Mouse (Mus musculus) midbrain, postnatal 0 days (tissue): ENCODE measurements at regions not wholly inside any gene's neighbourhood (a gene's known extent, or its start where the extent isn't known, plus 50 kb on each side); places are given as distances from the start of the nearest gene placed in this dataset.

Experiments used
- ATAC-seq: fragments of 200-750 bp; cut with Nextera tagmentation; 2 replicates; pipeline ENCODE4 v1.8.0; 2017; ENCODE audit warnings: moderate number of reproducible peaks, mild to moderate bottlenecking, moderate TSS enrichment, moderate library complexity; ENCODE audit not compliant: low FRiP score
- DNase-seq: peaks from one replicate; pipeline ENCODE4 v3.0.0-alpha.2; 2015; ENCODE audit warnings: low spot score
- H3K27ac ChIP-seq: fragments of 300-500 bp; sonication (generic); 2 replicates; pipeline ENCODE4 v1.5.1; 2014; ENCODE audit warnings: low read depth, mild to moderate bottlenecking, low read length, mixed read lengths
- H3K27me3 ChIP-seq: fragments of 300-500 bp; sonication (generic); 2 replicates; pipeline ENCODE4 v1.6.1; 2014; ENCODE audit warnings: low read length, control low read depth, mixed read lengths; ENCODE audit not compliant: insufficient read depth
- H3K36me3 ChIP-seq: fragments of 300-500 bp; sonication (generic); 2 replicates; pipeline ENCODE4 v1.6.1; 2014; ENCODE audit warnings: low read length, control low read depth, mixed read lengths; ENCODE audit not compliant: insufficient read depth
- H3K4me1 ChIP-seq: fragments of 300-500 bp; sonication (generic); 2 replicates; pipeline ENCODE4 v1.6.1; 2014; ENCODE audit warnings: mild to moderate bottlenecking, control low read depth, antibody characterized with exemption, low read length, mixed read lengths; ENCODE audit not compliant: insufficient read depth
- H3K4me2 ChIP-seq: fragments of 300-500 bp; sonication (generic); 2 replicates; pipeline ENCODE4 v1.6.1; 2014; ENCODE audit warnings: low read depth, mild to moderate bottlenecking, low read length, mixed read lengths; ENCODE audit not compliant: poor library complexity, severe bottlenecking
- H3K4me3 ChIP-seq: fragments of 300-500 bp; sonication (generic); 2 replicates; pipeline ENCODE4 v1.5.1; 2014; ENCODE audit warnings: low read depth, mild to moderate bottlenecking, low read length, moderate library complexity
- H3K9ac ChIP-seq: fragments of 300-500 bp; sonication (generic); replicated peaks from 2 replicates; pipeline ENCODE4 v1.6.1; 2014; ENCODE audit warnings: mild to moderate bottlenecking, low read length, moderate library complexity, mixed read lengths; ENCODE audit not compliant: poor library complexity, severe bottlenecking
- H3K9me3 ChIP-seq: fragments of 300-500 bp; sonication (generic); 2 replicates; pipeline ENCODE4 v1.6.1; 2016; ENCODE audit warnings: low read length, control low read depth
- CTCF ChIP-seq: IDR thresholded peaks from 2 replicates; pipeline ENCODE4 v1.5.1; 2016; ENCODE audit warnings: antibody characterized with exemption, mild to moderate bottlenecking
- WGBS: fragments of 180-500 bp; shearing (Covaris S2); extraction: QIAGEN DNeasy Blood & Tissue Kit; methylation state at CpG from one replicate; pipeline ENCODE4 v1.1.7; 2014; 5-methylcytosine and 5-hydroxymethylcytosine counted together

DNA sequence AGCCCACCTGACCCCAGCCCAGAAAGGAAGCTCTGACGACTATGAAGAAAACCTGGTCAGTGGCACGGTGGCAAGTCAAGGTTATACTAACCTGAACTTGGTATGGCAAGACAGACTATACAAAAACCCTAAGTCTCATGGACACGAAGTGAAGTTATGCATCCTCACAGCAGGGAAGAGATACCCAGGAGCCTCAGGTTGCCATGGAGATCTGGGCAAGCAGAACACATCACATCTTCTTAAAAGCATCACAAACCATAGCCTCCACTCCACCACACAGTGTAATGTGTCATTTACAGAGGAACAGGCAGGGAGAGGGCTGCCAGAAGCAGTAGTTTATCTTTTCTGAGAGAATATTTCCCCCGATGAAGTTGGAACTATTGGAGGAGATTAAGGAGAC is 146.5 kb downstream of the Slc39a8 start:
- TF ChIP-seq CTCF, result no peak
- Histone ChIP-seq H3K4me3 (no peak overlapping the region), H3K9ac (no peak overlapping the region), H3K27me3 (no peaks in the 10 kb centered on the region), H3K4me2 (no peak overlapping the region), H3K4me1 (0 out of 2 replicates have a peak, but pooled peaks cover 2% of the 10 kb centered on the region), H3K9me3 (no peaks in the 10 kb centered on the region), H3K27ac (no peak overlapping the region), H3K36me3 (no peaks in the 10 kb centered on the region)
- peak; percentile 9 for DNase-seq
- ATAC-seq, result peak; percentile 56; the same call in 1 of the 2 replicates
- 55% methylated on average over 4 of the region's 4 CpGs for WGBS

DNA sequence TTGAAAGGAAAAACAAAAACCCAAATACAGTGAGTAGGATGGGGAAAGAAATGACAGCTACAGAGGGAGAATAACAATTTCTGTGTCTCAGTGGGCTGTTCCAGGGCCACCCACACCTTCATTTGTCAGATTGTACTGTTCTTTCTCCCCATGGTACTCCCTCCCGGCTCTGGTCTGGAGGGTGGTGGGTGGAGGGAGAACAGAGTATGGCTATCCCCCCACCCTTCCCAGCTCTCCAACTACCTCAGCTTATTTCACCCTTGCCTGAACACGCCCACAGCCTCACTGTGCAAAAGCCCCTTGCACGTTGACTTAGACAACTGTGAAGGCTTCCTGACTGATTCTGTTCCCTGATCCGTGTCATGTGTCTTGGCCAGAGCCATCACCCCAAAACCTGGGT is 147.3 kb downstream of the Slc39a8 start:
- H3K36me3 ChIP-seq, result no peaks in the 10 kb centered on the region
- DNase-seq, result no peak
- H3K4me2 ChIP-seq, result no peak overlapping the region
- no peak overlapping the region for H3K9ac ChIP-seq
- no peak for TF ChIP-seq CTCF
- no peaks in the 10 kb centered on the region for H3K27me3 ChIP-seq
- H3K27ac ChIP-seq, result no peak overlapping the region
- WGBS, result 88% methylated on average over 4 of the region's 4 CpGs
- no peak overlapping the region for H3K4me3 ChIP-seq
- 0 out of 2 replicates have a peak, but pooled peaks cover 2% of the 10 kb centered on the region for H3K4me1 ChIP-seq
- no peak for ATAC-seq
- H3K9me3 ChIP-seq, result no peaks in the 10 kb centered on the region

DNA sequence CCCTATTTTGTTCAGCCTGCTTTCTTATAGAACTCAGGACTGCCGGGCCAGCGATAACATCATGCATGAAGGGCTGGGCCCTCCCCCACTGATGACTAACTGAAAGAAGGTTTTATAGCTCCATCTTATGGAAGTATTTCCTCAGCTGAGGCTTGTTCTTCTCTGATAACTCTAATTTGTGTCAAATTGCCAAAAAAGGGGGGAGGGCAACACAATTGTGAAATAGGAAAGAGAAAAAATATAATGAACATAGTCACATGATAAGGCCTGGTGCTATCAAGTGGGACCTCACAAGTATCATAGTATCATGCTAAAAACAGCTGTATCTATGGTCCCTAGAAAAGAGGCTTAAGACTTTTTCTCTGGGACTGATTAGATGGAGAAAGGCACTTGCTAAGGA is 148.2 kb downstream of the Slc39a8 start:
- Histone ChIP-seq H3K4me1 (0 out of 2 replicates have a peak, but pooled peaks cover 2% of the 10 kb centered on the region), H3K27me3 (no peaks in the 10 kb centered on the region), H3K9ac (no peak overlapping the region), H3K4me2 (no peak overlapping the region), H3K9me3 (no peaks in the 10 kb centered on the region), H3K4me3 (no peak overlapping the region), H3K36me3 (no peaks in the 10 kb centered on the region), H3K27ac (no peak overlapping the region)
- WGBS, result 83% methylated on average over 2 of the region's 2 CpGs
- no peak for DNase-seq
- no peak for TF ChIP-seq CTCF
- ATAC-seq, result no peak

- ATAC-seq (no peak), DNase-seq (no peak)
- Histone ChIP-seq H3K4me2 (no peak overlapping the region), H3K4me3 (no peak overlapping the region), H3K4me1 (0 out of 2 replicates have a peak, but pooled peaks cover 2% of the 10 kb centered on the region), H3K27me3 (no peaks in the 10 kb centered on the region), H3K27ac (no peak overlapping the region), H3K36me3 (no peaks in the 10 kb centered on the region), H3K9ac (no peak overlapping the region), H3K9me3 (no peaks in the 10 kb centered on the region)
- TF ChIP-seq CTCF, result no peak
- WGBS, result 73% methylated on average over 3 of the region's 3 CpGs
Measured at GRCm38 (mm10) chr3:135973842-135974241, 148.8 kb downstream of the Slc39a8 start.

DNA sequence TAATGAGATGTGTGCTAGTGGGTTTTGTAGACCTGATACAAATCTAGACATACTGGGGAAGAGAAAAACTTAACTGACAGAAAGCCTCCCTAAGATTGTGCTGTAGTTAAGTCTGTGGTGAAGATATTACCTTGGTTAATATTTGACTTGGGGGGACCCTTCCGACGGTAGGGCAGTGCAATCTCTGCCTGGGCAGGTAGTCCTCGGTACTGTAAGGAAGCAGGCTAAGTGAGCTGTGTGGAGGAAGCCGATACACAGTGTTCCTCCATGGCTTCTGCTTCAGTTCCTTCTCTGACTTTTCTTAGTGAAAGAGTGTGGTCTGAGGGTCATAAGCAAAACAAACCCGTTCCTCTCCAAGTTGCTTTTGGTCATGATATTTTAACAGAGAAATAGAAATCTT is 149.7 kb downstream of the Slc39a8 start:
- Histone ChIP-seq H3K27me3 (no peaks in the 10 kb centered on the region), H3K27ac (no peak overlapping the region), H3K9ac (no peak overlapping the region), H3K4me3 (no peak overlapping the region), H3K4me1 (0 out of 2 replicates have a peak, but pooled peaks cover 2% of the 10 kb centered on the region), H3K9me3 (no peaks in the 10 kb centered on the region), H3K4me2 (no peak overlapping the region), H3K36me3 (no peaks in the 10 kb centered on the region)
- DNase-seq (no peak), ATAC-seq (no peak)
- WGBS, result 95% methylated on average over 5 of the region's 5 CpGs
- TF ChIP-seq CTCF, result no peak

DNA sequence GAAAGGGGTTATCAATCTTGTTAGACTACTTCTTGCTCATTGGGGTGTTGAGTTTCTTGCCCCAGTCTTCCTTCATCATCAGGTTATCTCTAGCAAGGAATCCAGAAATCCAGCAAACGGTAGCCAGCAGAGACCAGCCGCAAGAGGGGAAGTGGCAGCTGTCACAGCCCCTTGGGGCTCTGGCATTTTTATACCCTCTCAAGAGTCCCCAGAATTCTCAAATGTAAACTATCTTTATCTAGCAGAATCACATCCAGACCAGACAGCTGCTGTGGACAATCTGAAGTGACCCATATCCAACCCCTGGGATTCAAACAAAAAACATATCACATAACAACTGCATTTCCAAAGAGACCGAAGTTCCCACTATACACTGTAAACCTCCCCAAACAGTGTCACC is 162.1 kb downstream of the Slc39a8 start:
- no peak for TF ChIP-seq CTCF
- Histone ChIP-seq H3K4me2 (no peak overlapping the region), H3K9ac (no peak overlapping the region), H3K4me3 (no peak overlapping the region), H3K36me3 (no peaks in the 10 kb centered on the region), H3K4me1 (0 out of 2 replicates have a peak, but pooled peaks cover 4% of the 10 kb centered on the region), H3K9me3 (no peaks in the 10 kb centered on the region), H3K27ac (no peak overlapping the region), H3K27me3 (no peaks in the 10 kb centered on the region)
- no peak for DNase-seq
- ATAC-seq, result no peak
- WGBS, result 85% methylated on average over 3 of the region's 3 CpGs
